Mouse (Mus musculus): ENCODE measurements around the gene Gnl3l.

Gene Gnl3l

GRCm38 (mm10) chrX:150956016-150956415, 61.1 kb downstream of the Gnl3l start:
- no peak for DNase-seq

- no peak for DNase-seq
Observed at GRCm38 (mm10) chrX:150955441-150955840, 61.7 kb downstream of the Gnl3l start.

- DNase-seq: no peak
Observed at GRCm38 (mm10) chrX:150954721-150955120, 62.4 kb downstream of the Gnl3l start.

All from spleen, adult 18-20 months (tissue).